Mouse (Mus musculus) midbrain, embryonic 13.5 days (tissue): ENCODE measurements around the gene Psma3. TPM values are rescaled to one million over a fixed set of nuclear protein-coding genes. Genes with fewer than 3 reads are reported as not detected.

Source experiments
- ATAC-seq: fragments of 200-750 bp; cut with Nextera tagmentation; 2 replicates; pipeline ENCODE4 v1.8.0; 2017; ENCODE audit warnings: mild to moderate bottlenecking, moderate TSS enrichment, moderate library complexity
- H3K27ac ChIP-seq: fragments of 300-500 bp; sonication (generic); 2 replicates; pipeline ENCODE4 v1.5.1; 2015; ENCODE audit warnings: inconsistent platforms, mild to moderate bottlenecking, moderate library complexity
- H3K27me3 ChIP-seq: fragments of 300-500 bp; sonication (generic); 2 replicates; pipeline ENCODE4 v1.6.1; 2015; ENCODE audit warnings: mild to moderate bottlenecking, inconsistent platforms
- H3K36me3 ChIP-seq: fragments of 300-500 bp; sonication (generic); 2 replicates; pipeline ENCODE4 v1.6.1; 2015; ENCODE audit warnings: mild to moderate bottlenecking, inconsistent platforms
- H3K4me1 ChIP-seq: fragments of 300-500 bp; sonication (generic); replicated peaks from 2 replicates; pipeline ENCODE4 v1.6.1; 2015; ENCODE audit warnings: inconsistent platforms
- H3K4me2 ChIP-seq: fragments of 300-500 bp; sonication (generic); replicated peaks from 2 replicates; pipeline ENCODE4 v1.6.1; 2015; ENCODE audit warnings: moderate library complexity, mild to moderate bottlenecking, inconsistent platforms
- H3K4me3 ChIP-seq: fragments of 300-500 bp; sonication (generic); replicated peaks from 2 replicates; pipeline ENCODE4 v1.5.1; 2015; ENCODE audit warnings: mild to moderate bottlenecking, inconsistent platforms
- H3K9ac ChIP-seq: fragments of 300-500 bp; sonication (generic); replicated peaks from 2 replicates; pipeline ENCODE4 v1.6.1; 2015; ENCODE audit warnings: mild to moderate bottlenecking, inconsistent platforms
- H3K9me3 ChIP-seq: fragments of 300-500 bp; sonication (generic); 2 replicates; pipeline ENCODE4 v1.6.1; 2016; ENCODE audit warnings: mild to moderate bottlenecking, inconsistent platforms
- WGBS: fragments of 180-500 bp; shearing (Covaris S2); methylation state at CpG from one replicate; pipeline ENCODE4 v1.1.7; 2015; 5-methylcytosine and 5-hydroxymethylcytosine counted together
- polyA plus RNA-seq: library from polyadenylated mRNA; unstranded; fragments of >200 nt; fragmentation: Nextera tagmentation; extraction: Ambion mirVana; gene quantifications from 2 replicates; pipeline ENCODE4 v1.2.1, GENCODE M21; 2015

Gene Psma3
- polyA plus RNA-seq, 1 experiment from 2014 or later = 617 TPM

DNA sequence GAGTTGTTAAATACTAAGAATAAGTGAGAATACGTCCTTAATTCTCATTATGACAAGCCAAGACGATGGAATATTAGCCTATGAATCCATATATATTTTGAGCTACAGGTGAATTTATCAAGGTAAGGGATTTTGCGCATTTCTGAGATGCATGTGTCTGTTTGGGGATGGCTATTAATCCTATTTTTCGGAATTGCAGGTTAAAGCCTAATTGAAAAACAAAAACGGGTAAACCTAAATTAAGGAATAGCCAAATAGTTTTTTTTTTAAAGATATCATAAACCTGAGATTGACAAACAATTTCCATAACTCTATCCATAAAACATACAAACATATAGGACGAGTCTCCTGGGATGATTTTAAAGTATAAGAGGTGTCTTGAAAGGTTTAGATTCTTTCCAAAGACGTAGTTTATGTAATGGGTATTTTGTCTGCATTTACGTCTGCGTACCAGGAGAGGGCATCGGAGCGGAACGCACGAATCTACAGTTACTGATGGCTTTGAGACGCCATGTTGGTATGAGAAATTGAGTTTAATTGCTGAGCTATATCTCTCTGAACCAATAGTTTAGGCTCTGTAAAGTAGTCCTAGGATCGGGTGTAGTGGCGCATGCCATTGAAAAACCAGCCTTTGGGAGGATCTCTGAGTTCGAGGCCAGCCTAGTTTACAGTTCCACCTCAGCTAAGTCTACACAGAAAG, 4.8 kb upstream of the Psma3 start:
- WGBS = 4% methylated on average over 17 of the region's 17 CpGs
- no peaks in the 10 kb centered on the region for H3K27me3 ChIP-seq
- no peak for ATAC-seq
- H3K4me3 ChIP-seq = peak overlapping the region; percentile 35
- peak overlapping the region; percentile 42 for H3K4me2 ChIP-seq
- H3K9me3 ChIP-seq = no peaks in the 10 kb centered on the region
- no peak overlapping the region; the same call in 1 of the 2 replicates for H3K9ac ChIP-seq
- peak overlapping the region; percentile 51; the same call in 1 of the 2 replicates for H3K27ac ChIP-seq
- H3K36me3 ChIP-seq = no peaks in the 10 kb centered on the region
- peaks cover 7% of the 10 kb centered on the region for H3K4me1 ChIP-seq

DNA sequence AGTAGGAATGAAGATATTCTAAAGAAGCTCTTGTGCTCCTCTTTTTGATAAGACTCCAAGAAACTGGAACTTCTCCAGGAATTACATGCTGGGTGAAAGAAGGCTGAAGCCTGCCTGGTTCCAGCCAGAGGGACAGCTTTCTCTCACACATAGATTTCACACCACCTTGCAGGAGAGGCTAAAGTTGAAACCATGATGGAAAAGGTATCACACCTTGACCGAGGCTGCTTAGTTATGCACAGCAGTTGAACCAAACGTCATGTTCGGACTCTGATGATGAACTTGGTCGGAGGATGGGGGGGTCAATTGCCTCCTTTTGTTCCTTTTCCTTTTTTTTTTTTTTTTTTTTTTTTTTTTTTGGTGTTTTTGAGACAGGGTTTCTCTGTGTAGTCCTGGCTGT, 590 bp upstream of the Psma3 start:
- H3K36me3 ChIP-seq = peaks cover 5% of the 10 kb centered on the region; the same call in 1 of the 2 replicates
- no peak overlapping the region for H3K4me3 ChIP-seq
- H3K9me3 ChIP-seq = no peaks in the 10 kb centered on the region
- no peaks in the 10 kb centered on the region for H3K27me3 ChIP-seq
- H3K4me1 ChIP-seq = peaks cover 14% of the 10 kb centered on the region
- H3K9ac ChIP-seq = no peak overlapping the region
- WGBS = 94% methylated on average over 4 of the region's 4 CpGs
- ATAC-seq = no peak
- H3K27ac ChIP-seq = peak overlapping the region; percentile 78; the same call in 1 of the 2 replicates
- no peak overlapping the region for H3K4me2 ChIP-seq

DNA sequence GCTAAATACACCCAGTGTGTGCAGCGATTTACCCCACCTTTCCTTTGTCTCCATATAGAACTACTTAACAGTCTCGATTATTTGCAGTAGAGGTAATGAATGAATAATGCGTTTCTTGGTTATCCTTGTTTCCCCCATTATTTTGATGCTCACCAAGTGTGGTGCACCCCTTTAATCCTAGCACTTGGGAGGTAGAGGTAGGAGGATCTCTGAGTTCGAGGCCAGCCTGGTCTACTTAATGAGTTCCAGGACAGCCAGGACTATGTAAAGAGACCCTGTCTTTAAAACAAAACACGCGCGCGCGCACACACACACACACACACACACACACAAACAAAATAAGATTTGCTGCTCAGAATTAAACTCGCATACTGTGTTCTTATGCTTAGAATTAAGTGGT, 985 bp downstream of the Psma3 start:
- Histone ChIP-seq H3K9me3 (no peaks in the 10 kb centered on the region), H3K27me3 (no peaks in the 10 kb centered on the region), H3K4me1 (peaks cover 14% of the 10 kb centered on the region), H3K4me3 (peak overlapping the region; percentile 99), H3K27ac (peak overlapping the region; percentile 94), H3K4me2 (peak overlapping the region; percentile 82), H3K9ac (peak overlapping the region; percentile 99), H3K36me3 (peaks cover 19% of the 10 kb centered on the region)
- no peak for ATAC-seq
- 35% methylated on average over 10 of the region's 10 CpGs for WGBS

DNA sequence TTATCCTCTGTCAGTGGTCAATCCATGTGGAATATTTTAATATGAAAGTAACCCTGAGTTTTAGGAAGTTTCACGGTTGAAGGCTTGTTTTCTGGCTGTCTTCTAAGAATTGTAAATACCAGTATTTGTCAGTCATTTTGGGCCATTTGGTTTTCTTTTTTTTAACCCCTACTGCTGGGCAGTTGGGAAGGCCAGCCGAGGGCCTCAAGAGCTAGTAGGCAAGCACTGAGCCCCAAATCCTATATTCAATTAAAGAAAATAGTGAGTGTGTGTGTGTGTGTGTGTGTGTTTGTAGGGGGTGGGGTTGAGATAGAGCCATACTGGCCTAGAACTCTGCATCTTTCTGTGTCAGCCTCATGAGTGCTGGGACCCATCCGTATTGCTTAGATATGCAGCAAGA, 1.5 kb downstream of the Psma3 start:
- H3K9me3 ChIP-seq = no peaks in the 10 kb centered on the region
- H3K27ac ChIP-seq = no peak overlapping the region
- H3K4me3 ChIP-seq = peak overlapping the region; percentile 99
- peaks cover 14% of the 10 kb centered on the region for H3K4me1 ChIP-seq
- WGBS = 69% methylated on average over 3 of the region's 3 CpGs
- ATAC-seq = no peak
- H3K27me3 ChIP-seq = no peaks in the 10 kb centered on the region
- H3K9ac ChIP-seq = peak overlapping the region; percentile 99
- H3K36me3 ChIP-seq = peaks cover 23% of the 10 kb centered on the region
- H3K4me2 ChIP-seq = peak overlapping the region; percentile 82

DNA sequence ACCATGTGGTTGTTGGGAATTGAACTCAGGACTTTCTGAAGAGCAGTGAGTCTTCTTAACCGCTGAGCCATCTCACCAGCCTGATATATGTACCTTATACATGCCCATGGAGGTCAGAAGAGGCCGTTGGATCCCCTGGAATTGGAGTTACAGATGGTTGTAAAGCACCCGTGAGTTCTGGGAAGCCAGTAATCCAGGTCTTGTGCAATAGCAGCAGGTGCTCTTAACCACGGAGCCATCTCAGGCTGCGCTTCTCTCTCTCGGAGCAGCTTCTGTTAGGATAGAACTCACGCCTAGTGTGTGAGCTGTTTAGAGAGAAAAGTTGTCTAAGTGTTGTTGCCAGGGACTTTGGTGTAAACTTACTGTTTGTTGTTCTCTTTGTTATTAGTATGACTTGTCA, 3.9 kb downstream of the Psma3 start:
- peaks cover 14% of the 10 kb centered on the region for H3K4me1 ChIP-seq
- no peak for ATAC-seq
- H3K9me3 ChIP-seq = no peaks in the 10 kb centered on the region
- no peak overlapping the region for H3K27ac ChIP-seq
- no peak overlapping the region for H3K4me2 ChIP-seq
- H3K4me3 ChIP-seq = no peak overlapping the region
- 92% methylated on average over 7 of the region's 7 CpGs for WGBS
- H3K9ac ChIP-seq = no peak overlapping the region
- H3K27me3 ChIP-seq = no peaks in the 10 kb centered on the region
- H3K36me3 ChIP-seq = peaks cover 38% of the 10 kb centered on the region

DNA sequence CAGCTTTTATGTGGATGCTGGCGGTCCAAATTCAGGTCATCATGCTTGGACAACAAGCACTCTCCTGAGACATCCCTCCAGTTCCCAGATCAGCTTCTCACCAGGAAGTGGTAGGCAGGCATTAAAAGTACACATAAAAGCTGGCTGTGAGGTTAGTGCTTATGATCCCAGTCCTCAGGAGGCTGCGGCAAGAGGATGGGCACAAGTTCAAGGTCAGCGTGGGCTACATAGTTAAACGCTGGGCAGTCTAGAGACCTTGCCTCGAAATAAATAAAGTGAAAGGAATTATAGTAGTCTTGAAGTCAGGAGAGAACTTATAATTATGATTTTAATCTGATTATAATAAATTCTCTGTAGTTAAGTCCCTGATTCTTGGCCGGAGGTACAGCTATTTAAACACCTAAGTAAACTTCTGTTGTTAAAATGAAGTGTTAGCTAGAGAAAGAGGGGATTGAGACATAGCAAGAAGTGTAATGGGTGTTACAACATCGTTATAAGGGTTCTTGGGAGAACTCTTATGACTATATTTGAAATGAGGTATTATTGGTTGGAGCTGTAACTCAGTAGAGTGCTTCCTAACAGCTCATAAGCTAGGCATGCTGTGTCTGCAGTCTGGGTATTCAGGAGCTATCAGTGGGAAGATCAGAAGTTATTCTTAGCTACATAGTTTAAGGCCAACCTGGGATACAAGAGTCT, 10.6 kb downstream of the Psma3 start:
- Histone ChIP-seq H3K9me3 (no peaks in the 10 kb centered on the region), H3K27ac (no peak overlapping the region), H3K9ac (no peak overlapping the region), H3K4me2 (no peak overlapping the region), H3K27me3 (no peaks in the 10 kb centered on the region), H3K4me3 (no peak overlapping the region), H3K4me1 (no peaks in the 10 kb centered on the region), H3K36me3 (peaks cover 76% of the 10 kb centered on the region)
- no peak for ATAC-seq
- 95% methylated on average over 7 of the region's 7 CpGs for WGBS

DNA sequence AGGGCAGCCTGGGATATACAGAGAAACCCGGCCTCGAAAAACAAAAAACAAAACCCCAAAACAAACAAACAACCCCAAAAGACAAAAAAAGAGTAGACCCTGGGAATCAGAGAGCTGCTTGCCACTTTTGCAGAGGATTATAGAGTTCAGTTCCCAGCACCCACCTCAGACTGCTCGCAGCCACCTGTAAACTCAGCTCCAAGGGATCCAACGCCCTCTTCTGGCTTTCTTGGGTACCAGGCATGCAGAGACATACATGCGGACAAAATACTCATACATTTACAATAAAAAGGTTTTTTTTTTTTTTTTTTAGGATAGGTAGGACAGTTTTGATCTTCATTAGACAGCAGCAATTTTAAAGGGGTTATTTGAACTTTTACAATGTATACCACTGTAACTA, 22.8 kb downstream of the Psma3 start:
- H3K27me3 ChIP-seq = no peaks in the 10 kb centered on the region
- no peak overlapping the region for H3K9ac ChIP-seq
- no peak overlapping the region for H3K27ac ChIP-seq
- no peak overlapping the region for H3K4me3 ChIP-seq
- no peak for ATAC-seq
- H3K4me2 ChIP-seq = no peak overlapping the region
- peaks cover 54% of the 10 kb centered on the region for H3K36me3 ChIP-seq
- H3K4me1 ChIP-seq = no peaks in the 10 kb centered on the region
- H3K9me3 ChIP-seq = no peaks in the 10 kb centered on the region
- WGBS = 95% methylated on average over 5 of the region's 5 CpGs

DNA sequence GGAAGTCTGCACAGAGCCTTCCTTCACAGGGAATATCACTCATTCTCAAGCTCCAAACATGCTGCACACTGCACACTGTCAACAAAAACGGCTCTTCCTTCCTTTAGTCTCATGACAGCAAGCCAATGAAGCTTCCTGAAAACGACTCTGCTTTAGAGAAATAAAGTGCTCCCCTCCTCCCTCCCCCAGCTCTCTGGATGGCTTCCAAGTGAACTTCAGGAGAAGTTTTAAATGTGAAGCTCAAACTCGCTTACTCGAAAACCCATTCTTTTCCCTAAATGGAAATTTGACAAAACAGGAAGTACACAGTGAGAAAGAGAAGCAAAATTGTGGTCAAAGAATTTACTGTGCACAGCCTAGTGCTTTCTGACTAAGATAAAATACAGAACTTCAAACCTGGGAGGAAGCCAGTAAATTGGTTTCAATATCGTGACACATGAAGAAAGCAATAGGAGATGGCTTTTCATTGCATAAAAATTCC, 25.0 kb downstream of the Psma3 start:
- no peaks in the 10 kb centered on the region for H3K9me3 ChIP-seq
- no peak overlapping the region for H3K9ac ChIP-seq
- 72% methylated on average over 5 of the region's 5 CpGs for whole genome bisulfite sequencing
- no peak overlapping the region for H3K27ac ChIP-seq
- H3K4me3 ChIP-seq = no peak overlapping the region
- peaks cover 49% of the 10 kb centered on the region for H3K36me3 ChIP-seq
- no peak overlapping the region for H3K4me2 ChIP-seq
- H3K4me1 ChIP-seq = no peaks in the 10 kb centered on the region
- no peaks in the 10 kb centered on the region for H3K27me3 ChIP-seq
- ATAC-seq = no peak

DNA sequence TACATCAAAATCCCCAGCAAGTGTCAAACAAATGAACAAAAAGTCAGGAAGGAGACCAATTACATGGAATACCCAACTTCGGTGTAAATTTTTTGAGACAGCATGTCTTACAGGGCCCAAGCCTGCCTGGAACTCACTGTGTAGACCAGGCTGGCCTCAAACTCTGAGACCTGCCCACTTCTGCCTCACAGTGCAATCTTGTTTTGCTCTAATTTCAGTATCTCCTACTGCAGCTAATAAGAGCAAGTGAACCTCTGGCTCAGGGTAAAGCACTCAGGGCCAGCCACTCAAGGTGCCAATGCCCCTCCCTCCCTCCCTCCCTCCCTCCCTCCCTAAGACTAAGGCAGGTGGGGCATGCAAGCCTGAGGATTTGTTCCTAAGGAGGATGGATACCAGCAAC, 25.9 kb downstream of the Psma3 start:
- H3K27me3 ChIP-seq = no peaks in the 10 kb centered on the region
- peaks cover 51% of the 10 kb centered on the region for H3K36me3 ChIP-seq

DNA sequence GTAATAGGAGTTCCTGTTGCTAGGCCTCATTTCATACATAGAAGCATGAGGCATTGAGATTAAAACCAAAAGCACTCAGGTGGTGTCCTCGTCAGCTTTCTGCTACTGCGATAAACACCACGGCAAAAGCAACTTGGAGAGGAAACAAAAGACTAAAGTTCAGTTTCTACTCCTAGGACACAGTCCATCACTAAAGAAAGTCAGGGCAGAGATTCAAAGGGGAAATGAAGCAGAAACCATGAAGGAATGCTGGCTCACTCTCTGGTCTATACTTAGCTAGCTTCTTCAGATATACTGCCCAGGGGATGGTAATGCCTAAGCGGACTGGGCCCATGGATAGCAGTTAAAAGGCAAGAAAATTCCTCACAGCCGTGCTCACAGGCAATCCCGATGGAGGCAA, 27.0 kb downstream of the Psma3 start:
- H3K27ac ChIP-seq = no peak overlapping the region
- no peak overlapping the region for H3K4me2 ChIP-seq
- no peak overlapping the region for H3K4me3 ChIP-seq
- H3K36me3 ChIP-seq = peaks cover 51% of the 10 kb centered on the region
- WGBS = 81% methylated on average over 6 of the region's 6 CpGs
- H3K9me3 ChIP-seq = no peaks in the 10 kb centered on the region
- H3K27me3 ChIP-seq = no peaks in the 10 kb centered on the region
- H3K4me1 ChIP-seq = no peaks in the 10 kb centered on the region
- no peak overlapping the region for H3K9ac ChIP-seq
- no peak for ATAC-seq

More for the DNA sequence above, 25.9 kb downstream of the Psma3 start:
- Histone ChIP-seq H3K4me2 (no peak overlapping the region), H3K27ac (no peak overlapping the region), H3K9me3 (no peaks in the 10 kb centered on the region), H3K4me3 (no peak overlapping the region), H3K9ac (no peak overlapping the region), H3K4me1 (no peaks in the 10 kb centered on the region)
- WGBS = 84% methylated on average over 1 of the region's 1 CpGs
- ATAC-seq = no peak

DNA sequence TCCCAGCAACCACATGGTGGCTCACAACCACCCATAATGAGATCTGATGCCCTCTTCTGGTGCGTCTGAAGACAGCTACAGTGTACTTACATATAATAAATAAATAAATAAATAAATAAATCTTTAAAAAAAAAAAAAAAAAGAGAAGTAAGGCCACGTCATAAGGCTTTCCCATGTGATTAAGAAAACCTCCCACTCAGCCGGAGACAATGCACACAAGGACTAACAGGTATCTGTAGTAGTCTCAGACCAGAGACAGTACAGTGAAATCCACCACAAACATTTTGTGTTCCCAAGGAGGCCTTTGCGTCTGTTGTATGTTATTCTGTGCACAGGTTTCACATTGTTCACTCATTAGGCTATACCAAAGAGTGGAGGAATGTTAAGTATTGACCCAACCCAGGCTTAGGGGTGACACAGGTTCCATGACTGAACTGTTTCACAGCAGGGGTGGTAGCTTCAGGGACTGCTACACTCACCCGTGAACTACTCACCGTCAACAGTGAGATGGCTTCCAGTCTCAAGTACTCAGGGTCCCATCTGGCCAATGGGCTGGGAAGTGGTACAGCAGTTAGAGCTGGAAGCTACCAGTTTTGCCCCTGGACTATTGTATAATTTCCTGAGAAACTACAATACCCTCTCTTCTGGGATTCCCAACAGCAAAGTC, 29.5 kb downstream of the Psma3 start:
- ATAC-seq = no peak
- 93% methylated on average over 5 of the region's 6 CpGs for WGBS
- Histone ChIP-seq H3K9me3 (no peaks in the 10 kb centered on the region), H3K27ac (no peak overlapping the region), H3K4me1 (no peaks in the 10 kb centered on the region), H3K4me2 (no peak overlapping the region), H3K36me3 (peaks cover 56% of the 10 kb centered on the region), H3K27me3 (no peaks in the 10 kb centered on the region), H3K9ac (no peak overlapping the region), H3K4me3 (no peak overlapping the region)

DNA sequence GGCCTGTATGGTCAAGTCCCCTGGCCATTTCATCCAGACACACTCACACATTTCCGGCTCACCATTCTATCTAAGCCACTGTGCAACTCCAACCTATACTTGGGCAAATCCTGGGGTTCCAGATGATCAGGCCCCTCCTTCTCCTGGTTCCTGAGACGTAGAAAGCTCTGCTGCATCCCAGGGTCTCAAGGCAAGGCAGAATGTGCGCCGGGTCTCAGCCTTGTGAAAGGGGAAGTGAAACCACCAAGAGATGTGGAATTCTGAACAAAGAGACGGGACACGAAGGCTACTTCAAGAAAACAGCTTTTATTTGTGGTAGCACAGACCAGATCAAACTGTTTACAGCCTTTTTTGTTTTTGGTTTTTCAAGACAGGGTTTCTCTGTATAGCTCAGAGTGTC, 31.7 kb downstream of the Psma3 start:
- no peak overlapping the region for H3K9ac ChIP-seq
- no peaks in the 10 kb centered on the region for H3K27me3 ChIP-seq
- no peak for ATAC-seq
- H3K4me2 ChIP-seq = no peak overlapping the region
- 96% methylated on average over 6 of the region's 6 CpGs for WGBS
- peaks cover 68% of the 10 kb centered on the region for H3K36me3 ChIP-seq
- H3K4me1 ChIP-seq = no peaks in the 10 kb centered on the region
- H3K4me3 ChIP-seq = no peak overlapping the region
- H3K9me3 ChIP-seq = no peaks in the 10 kb centered on the region
- H3K27ac ChIP-seq = no peak overlapping the region
